ENCODE assay signal across 8 mouse cellular contexts in genomic region chr7:4835631-4836327, GRCm38 (mm10). TPM values are rescaled to one million over a fixed set of nuclear protein-coding genes. Genes with fewer than 3 reads are reported as not detected.
DNase-seq lines count a peak whose midpoint lies in the region; ATAC-seq and TF ChIP-seq lines count a peak whose summit lies in the region.

No protein-coding gene starts in this region.

- H3K9me3 ChIP-seq in heart, postnatal 0 days (replicated peaks; ENCODE audit: control insufficient read depth, low read length), result no peaks in the 10 kb centered on the region
- H3K9me3 ChIP-seq in forebrain, embryonic 12.5 days, result no peaks in the 10 kb centered on the region
- H3K9me3 ChIP-seq in limb, embryonic 12.5 days, result no peaks in the 10 kb centered on the region
- H3K9me3 ChIP-seq in midbrain, postnatal 0 days (ENCODE audit: low read length), result no peaks in the 10 kb centered on the region

- no peak overlapping the region for H3K9ac ChIP-seq in heart, postnatal 0 days (replicated peaks; ENCODE audit: low read depth, low read length)
- H3K9ac ChIP-seq in forebrain, embryonic 12.5 days, result peak overlapping the region; percentile 79
- H3K9ac ChIP-seq in limb, embryonic 12.5 days (replicated peaks), result peak overlapping the region; percentile 58; the same call in 1 of the 2 replicates
- peak overlapping the region; percentile 82 for H3K9ac ChIP-seq in midbrain, postnatal 0 days (replicated peaks; ENCODE audit: low read length, poor library complexity, severe bottlenecking)

- H3K27me3 ChIP-seq in heart, postnatal 0 days (ENCODE audit: control insufficient read depth, insufficient read depth, low read length), result peaks cover 72% of the 10 kb centered on the region
- peaks cover 60% of the 10 kb centered on the region for H3K27me3 ChIP-seq in forebrain, embryonic 12.5 days
- H3K27me3 ChIP-seq in limb, embryonic 12.5 days, result peaks cover 96% of the 10 kb centered on the region
- H3K27me3 ChIP-seq in midbrain, postnatal 0 days (ENCODE audit: insufficient read depth, low read length), result no peaks in the 10 kb centered on the region

- intact Hi-C loops in left cerebral cortex, postnatal 36 days (cut with DNase I), result no loop called here
- intact Hi-C loops in gastrocnemius, postnatal 14 days (cut with DNase I; ENCODE audit: low total_unique reads), result no loop called here

- no peak overlapping the region for H3K27ac ChIP-seq in heart, postnatal 0 days (ENCODE audit: low read depth)
- H3K27ac ChIP-seq in forebrain, embryonic 12.5 days, result peak overlapping the region; percentile 81
- H3K27ac ChIP-seq in limb, embryonic 12.5 days, result no peak overlapping the region
- H3K27ac ChIP-seq in midbrain, postnatal 0 days (ENCODE audit: low read depth, low read length), result peak overlapping the region; percentile 85

- ATAC-seq in heart, postnatal 0 days (ENCODE audit: insufficient read depth, low read depth), result 0 out of 2 replicates have a peak, but pooled peaks have one; percentile 12
- peak; percentile 51 for ATAC-seq in forebrain, embryonic 12.5 days (ENCODE audit: low FRiP score)
- ATAC-seq in limb, embryonic 12.5 days (ENCODE audit: insufficient number of reproducible peaks, insufficient read depth, low FRiP score, low TSS enrichment, low read depth), result peak; percentile 49; the same call in 1 of the 2 replicates
- peak; percentile 41 for ATAC-seq in midbrain, postnatal 0 days (ENCODE audit: low FRiP score)

- no peak for TF ChIP-seq EP300 in heart, postnatal 0 days (IDR thresholded peaks at IDR 0.05; ENCODE audit: low read depth)

- peak overlapping the region; percentile 45 for H3K4me3 ChIP-seq in heart, postnatal 0 days (ENCODE audit: low read depth, low read length)
- peak overlapping the region; percentile 60 for H3K4me3 ChIP-seq in forebrain, embryonic 12.5 days (replicated peaks)
- peak overlapping the region; percentile 51 for H3K4me3 ChIP-seq in limb, embryonic 12.5 days (replicated peaks)
- peak overlapping the region; percentile 61 for H3K4me3 ChIP-seq in midbrain, postnatal 0 days (ENCODE audit: low read depth, low read length)

- H3K4me1 ChIP-seq in heart, postnatal 0 days (ENCODE audit: control insufficient read depth, insufficient read depth), result peaks cover 5% of the 10 kb centered on the region; the same call in 1 of the 2 replicates
- peaks cover 10% of the 10 kb centered on the region for H3K4me1 ChIP-seq in forebrain, embryonic 12.5 days
- peaks cover 10% of the 10 kb centered on the region for H3K4me1 ChIP-seq in limb, embryonic 12.5 days (replicated peaks)
- peaks cover 3% of the 10 kb centered on the region; the same call in 1 of the 2 replicates for H3K4me1 ChIP-seq in midbrain, postnatal 0 days (ENCODE audit: insufficient read depth, low read length)

- peak overlapping the region; percentile 77 for H3K4me2 ChIP-seq in heart, postnatal 0 days (ENCODE audit: low read depth, low read length)
- H3K4me2 ChIP-seq in forebrain, embryonic 12.5 days, result peak overlapping the region; percentile 92
- H3K4me2 ChIP-seq in limb, embryonic 12.5 days, result peak overlapping the region; percentile 82
- peak overlapping the region; percentile 89 for H3K4me2 ChIP-seq in midbrain, postnatal 0 days (ENCODE audit: low read depth, low read length, poor library complexity, severe bottlenecking)

- WGBS in heart, postnatal 0 days, result 7% methylated on average over 33 of the region's 34 CpGs
- 6% methylated on average over 34 of the region's 34 CpGs for WGBS in forebrain, embryonic 12.5 days
- 4% methylated on average over 34 of the region's 34 CpGs for WGBS in limb, embryonic 12.5 days
- WGBS in midbrain, postnatal 0 days, result 6% methylated on average over 34 of the region's 34 CpGs

- no peak for DNase-seq in heart, postnatal 0 days (ENCODE audit: low spot score)
- DNase-seq in heart, adult 9 months (ENCODE audit: low spot score in 2 of 2), result no peak
- peak; percentile 5 for DNase-seq in midbrain, postnatal 0 days (ENCODE audit: low spot score)
- no peak for DNase-seq in frontal cortex, adult 2 months (ENCODE audit: extremely low spot score in 1 of 2, low spot score in 1 of 2)
- no peak for DNase-seq in left cerebral cortex, postnatal 36 days (ENCODE audit: low spot score in 2 of 2)
- DNase-seq in gastrocnemius, postnatal 14 days, result no peak

- no peaks in the 10 kb centered on the region for H3K36me3 ChIP-seq in heart, postnatal 0 days (replicated peaks; ENCODE audit: control insufficient read depth, insufficient read depth, low read length)
- H3K36me3 ChIP-seq in forebrain, embryonic 12.5 days (replicated peaks), result no peaks in the 10 kb centered on the region
- H3K36me3 ChIP-seq in limb, embryonic 12.5 days, result no peaks in the 10 kb centered on the region
- H3K36me3 ChIP-seq in midbrain, postnatal 0 days (ENCODE audit: insufficient read depth, low read length), result 0 out of 2 replicates have a peak, but pooled peaks cover 4% of the 10 kb centered on the region

- TF ChIP-seq CTCF in heart, postnatal 0 days (IDR thresholded peaks at IDR 0.05; ENCODE audit: low read depth), result no peak
- TF ChIP-seq CTCF in midbrain, postnatal 0 days (IDR thresholded peaks at IDR 0.05), result no peak

RNA-seq across cellular contexts. Expression of gene Shisa7, which starts 8.7 kb away (rescaled TPM):
- total RNA-seq in heart, postnatal 0 days (2014; rRNA removed; ENCODE audit: low replicate concordance), result 0.23 TPM in 1 of 2 replicates, not detected in the other
- polyA plus RNA-seq in heart, postnatal 0 days (2015; fragmentation: Nextera tagmentation; extraction: Ambion mirVana), result not detected in 2 replicates
- polyA plus RNA-seq in forebrain, embryonic 12.5 days (2016; fragmentation: Nextera tagmentation; extraction: Ambion mirVana), result 4.0 and 4.6 TPM in 2 replicates
- 0.12 and 0.21 TPM in 2 replicates for polyA plus RNA-seq in limb, embryonic 12.5 days (2016; fragmentation: Nextera tagmentation; extraction: Ambion mirVana)
- total RNA-seq in midbrain, postnatal 0 days (2014; rRNA removed), result 51.4 and 68.5 TPM in 2 replicates
- 9.3 and 10.1 TPM in 2 replicates for polyA plus RNA-seq in midbrain, postnatal 0 days (2015; fragmentation: Nextera tagmentation; extraction: Ambion mirVana)
- 149 and 155 TPM in 2 replicates for polyA plus RNA-seq in frontal cortex, adult 2 months (2012; rRNA removed)
- 100 to 1,000 TPM in 1 of 2 experiments, 10 to 100 TPM in 1; 95.1 to 151 TPM for total RNA-seq in left cerebral cortex, postnatal 36 days (2021)
- not detected for total RNA-seq in gastrocnemius, postnatal 14 days (2021)

RNA-seq across cellular contexts. Expression of gene Ube2s, which starts 23.4 kb away (rescaled TPM):
- 440 and 486 TPM in 2 replicates for total RNA-seq in heart, postnatal 0 days (2014; rRNA removed; ENCODE audit: low replicate concordance)
- 156 and 174 TPM in 2 replicates for polyA plus RNA-seq in heart, postnatal 0 days (2015; fragmentation: Nextera tagmentation; extraction: Ambion mirVana)
- 434 and 445 TPM in 2 replicates for polyA plus RNA-seq in forebrain, embryonic 12.5 days (2016; fragmentation: Nextera tagmentation; extraction: Ambion mirVana)
- 437 and 457 TPM in 2 replicates for polyA plus RNA-seq in limb, embryonic 12.5 days (2016; fragmentation: Nextera tagmentation; extraction: Ambion mirVana)
- total RNA-seq in midbrain, postnatal 0 days (2014; rRNA removed), result 264 and 276 TPM in 2 replicates
- polyA plus RNA-seq in midbrain, postnatal 0 days (2015; fragmentation: Nextera tagmentation; extraction: Ambion mirVana), result 207 and 210 TPM in 2 replicates
- 146 and 177 TPM in 2 replicates for polyA plus RNA-seq in frontal cortex, adult 2 months (2012; rRNA removed)
- 100 to 1,000 TPM in 1 of 2 experiments, 10 to 100 TPM in 1; 98.6 to 117 TPM for total RNA-seq in left cerebral cortex, postnatal 36 days (2021)
- total RNA-seq in gastrocnemius, postnatal 14 days (2021), result 10 to 100 TPM; 79.5 to 80.4 TPM

RNA-seq across cellular contexts. Expression of gene Isoc2b, which starts 34.3 kb away (rescaled TPM):
- total RNA-seq in heart, postnatal 0 days (2014; rRNA removed; ENCODE audit: low replicate concordance), result 1.4 and 20.0 TPM in 2 replicates
- polyA plus RNA-seq in heart, postnatal 0 days (2015; fragmentation: Nextera tagmentation; extraction: Ambion mirVana), result 4.5 and 6.5 TPM in 2 replicates
- polyA plus RNA-seq in forebrain, embryonic 12.5 days (2016; fragmentation: Nextera tagmentation; extraction: Ambion mirVana), result 2.1 and 2.7 TPM in 2 replicates
- polyA plus RNA-seq in limb, embryonic 12.5 days (2016; fragmentation: Nextera tagmentation; extraction: Ambion mirVana), result 4.2 and 5.2 TPM in 2 replicates
- total RNA-seq in midbrain, postnatal 0 days (2014; rRNA removed), result 1.0 and 2.0 TPM in 2 replicates
- 3.7 and 5.8 TPM in 2 replicates for polyA plus RNA-seq in midbrain, postnatal 0 days (2015; fragmentation: Nextera tagmentation; extraction: Ambion mirVana)
- polyA plus RNA-seq in frontal cortex, adult 2 months (2012; rRNA removed), result 10.6 and 13.8 TPM in 2 replicates
- 1 to 10 TPM; 6.0 to 8.6 TPM for total RNA-seq in left cerebral cortex, postnatal 36 days (2021)
- 1 to 10 TPM; 2.4 TPM for total RNA-seq in gastrocnemius, postnatal 14 days (2021)

RNA-seq across cellular contexts. Expression of gene Isoc2a, which starts 41.2 kb away (rescaled TPM):
- 15.2 and 25.6 TPM in 2 replicates for total RNA-seq in heart, postnatal 0 days (2014; rRNA removed; ENCODE audit: low replicate concordance)
- 1.4 and 1.6 TPM in 2 replicates for polyA plus RNA-seq in heart, postnatal 0 days (2015; fragmentation: Nextera tagmentation; extraction: Ambion mirVana)
- 0.70 and 0.89 TPM in 2 replicates for polyA plus RNA-seq in forebrain, embryonic 12.5 days (2016; fragmentation: Nextera tagmentation; extraction: Ambion mirVana)
- 0.97 and 1.3 TPM in 2 replicates for polyA plus RNA-seq in limb, embryonic 12.5 days (2016; fragmentation: Nextera tagmentation; extraction: Ambion mirVana)
- total RNA-seq in midbrain, postnatal 0 days (2014; rRNA removed), result 5.8 and 7.7 TPM in 2 replicates
- 0.38 and 0.52 TPM in 2 replicates for polyA plus RNA-seq in midbrain, postnatal 0 days (2015; fragmentation: Nextera tagmentation; extraction: Ambion mirVana)
- polyA plus RNA-seq in frontal cortex, adult 2 months (2012; rRNA removed), result 10.7 and 12.0 TPM in 2 replicates
- total RNA-seq in left cerebral cortex, postnatal 36 days (2021), result 10 to 100 TPM; 10.3 to 13.5 TPM
- 10 to 100 TPM; 15.8 to 16.7 TPM for total RNA-seq in gastrocnemius, postnatal 14 days (2021)

RNA-seq across cellular contexts. Expression of gene Rpl28, which starts 43.1 kb away (rescaled TPM):
- total RNA-seq in heart, postnatal 0 days (2014; rRNA removed; ENCODE audit: low replicate concordance), result 141 and 173 TPM in 2 replicates
- polyA plus RNA-seq in heart, postnatal 0 days (2015; fragmentation: Nextera tagmentation; extraction: Ambion mirVana), result 259 and 269 TPM in 2 replicates
- polyA plus RNA-seq in forebrain, embryonic 12.5 days (2016; fragmentation: Nextera tagmentation; extraction: Ambion mirVana), result 306 and 310 TPM in 2 replicates
- 396 and 399 TPM in 2 replicates for polyA plus RNA-seq in limb, embryonic 12.5 days (2016; fragmentation: Nextera tagmentation; extraction: Ambion mirVana)
- total RNA-seq in midbrain, postnatal 0 days (2014; rRNA removed), result 131 and 177 TPM in 2 replicates
- 289 TPM in 2 replicates for polyA plus RNA-seq in midbrain, postnatal 0 days (2015; fragmentation: Nextera tagmentation; extraction: Ambion mirVana)
- 306 and 348 TPM in 2 replicates for polyA plus RNA-seq in frontal cortex, adult 2 months (2012; rRNA removed)
- 100 to 1,000 TPM; 416 to 455 TPM for total RNA-seq in left cerebral cortex, postnatal 36 days (2021)
- total RNA-seq in gastrocnemius, postnatal 14 days (2021), result 100 to 1,000 TPM; 613 to 657 TPM

Comparison
In these comparisons a context has a peak if more than half of its experiments do, and no peak if none do; other contexts are left out.
1. H3K27ac ChIP-seq: peak in forebrain, embryonic 12.5 days (single experiment) and midbrain, postnatal 0 days (single experiment); none in heart, postnatal 0 days (single experiment) and limb, embryonic 12.5 days (single experiment).
2. RNA of gene Shisa7, which starts 8.7 kb away (polyA plus RNA-seq): 149 to 155 TPM in frontal cortex, adult 2 months; 9.3 to 10.1 TPM in midbrain, postnatal 0 days, 4.0 to 4.6 TPM in forebrain, embryonic 12.5 days, 0.12 to 0.21 TPM in limb, embryonic 12.5 days and not detected in heart, postnatal 0 days; every median in the first group is over 10 times any median in the second.
3. Peak in every context shown above with its lines, with median percentiles within 50 percentile points of each other: ATAC-seq, H3K4me2 ChIP-seq and H3K4me3 ChIP-seq.